Mouse (Mus musculus) kidney, postnatal 4 days (tissue): Measurements from ENCODE around the gene Rftn2.

ENCODE experiments used
- DNase-seq, 2 experiments: peaks; one replicate each; pipeline ENCODE4 v3.0.0; 2021; ENCODE audit warnings: mixed read lengths in 2 of 2

Gene Rftn2

GRCm38 (mm10) chr1:55210202-55210965 lies 16.2 kb downstream of the Rftn2 start:
- DNase-seq, result peak in 1 of 2 experiments; percentile 34

DNA sequence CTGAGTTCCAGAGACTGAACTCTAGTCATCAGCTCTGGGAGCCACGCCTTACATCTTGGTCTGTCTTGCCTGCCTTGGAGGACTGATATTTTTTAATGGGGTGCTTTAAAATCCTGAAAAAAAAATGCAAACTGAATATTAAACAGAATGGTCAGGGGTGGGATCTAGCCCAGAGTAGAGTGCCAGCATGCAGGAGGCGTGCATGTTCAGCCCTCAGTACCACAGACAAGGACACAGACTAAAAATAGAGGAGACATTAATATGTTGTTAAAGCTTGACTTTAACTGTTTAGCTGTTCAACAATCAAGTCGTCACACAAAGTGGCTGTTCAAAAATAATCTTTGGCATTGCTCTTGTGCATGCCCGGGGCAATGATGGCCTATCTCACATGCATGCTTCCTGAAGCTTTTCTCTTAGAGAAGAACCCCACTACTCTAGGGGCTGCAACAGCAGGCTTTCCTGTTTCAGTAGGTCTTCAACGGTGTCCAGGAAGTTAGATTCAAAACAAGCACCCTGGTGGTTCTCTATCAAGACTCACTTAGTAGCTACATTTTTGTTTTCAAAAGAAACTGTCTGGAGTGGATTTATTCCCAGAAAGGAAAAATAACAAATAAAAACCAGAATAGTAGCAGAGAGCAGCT lies 18.0 kb downstream of the Rftn2 start:
- no peak for DNase-seq

GRCm38 (mm10) chr1:55207561-55207960 lies 19.0 kb downstream of the Rftn2 start:
- DNase-seq, result no peak

- DNase-seq, result no peak
Measured at GRCm38 (mm10) chr1:55205808-55206327, 20.7 kb downstream of the Rftn2 start.

GRCm38 (mm10) chr1:55201850-55202752 lies 24.5 kb downstream of the Rftn2 start:
- peak; percentile 66 to 76 for DNase-seq

- no peak for DNase-seq
Measured at GRCm38 (mm10) chr1:55198719-55199118, 27.9 kb downstream of the Rftn2 start.

DNA sequence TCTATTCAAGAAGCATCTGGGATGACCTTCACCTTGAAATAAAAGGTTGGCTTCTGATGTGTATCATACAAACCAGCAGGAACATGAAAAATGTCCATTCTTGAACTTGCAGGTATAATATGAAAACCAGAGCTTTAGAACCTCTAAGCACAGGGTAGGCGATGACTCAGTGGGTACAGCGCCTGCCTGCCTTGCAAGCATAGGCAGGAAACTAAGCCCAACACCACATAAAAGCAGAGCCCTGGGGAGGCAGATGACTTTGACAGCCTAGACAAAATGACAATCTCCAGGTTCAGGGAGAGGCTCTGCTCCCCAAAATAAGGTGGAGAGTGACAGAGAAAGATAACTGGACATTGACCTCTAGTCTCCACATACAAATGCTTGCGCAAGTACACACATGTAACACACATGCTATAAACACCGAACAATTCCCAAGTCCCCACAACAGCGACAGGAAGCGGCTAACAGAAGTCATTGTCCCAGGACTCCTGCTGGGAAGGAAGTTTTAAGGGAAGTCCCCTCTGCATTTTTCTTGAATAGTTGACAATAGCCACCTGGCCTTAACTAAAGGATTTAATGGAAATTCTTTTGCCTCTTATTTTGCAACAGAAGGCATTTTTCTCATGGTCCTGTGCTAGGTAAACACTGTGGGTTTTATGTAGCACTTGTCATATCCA lies 30.1 kb downstream of the Rftn2 start:
- no peak for DNase-seq

GRCm38 (mm10) chr1:55195021-55195420 lies 31.6 kb downstream of the Rftn2 start:
- no peak for DNase-seq

GRCm38 (mm10) chr1:55194064-55194915 lies 32.3 kb downstream of the Rftn2 start:
- DNase-seq, result no peak

DNA sequence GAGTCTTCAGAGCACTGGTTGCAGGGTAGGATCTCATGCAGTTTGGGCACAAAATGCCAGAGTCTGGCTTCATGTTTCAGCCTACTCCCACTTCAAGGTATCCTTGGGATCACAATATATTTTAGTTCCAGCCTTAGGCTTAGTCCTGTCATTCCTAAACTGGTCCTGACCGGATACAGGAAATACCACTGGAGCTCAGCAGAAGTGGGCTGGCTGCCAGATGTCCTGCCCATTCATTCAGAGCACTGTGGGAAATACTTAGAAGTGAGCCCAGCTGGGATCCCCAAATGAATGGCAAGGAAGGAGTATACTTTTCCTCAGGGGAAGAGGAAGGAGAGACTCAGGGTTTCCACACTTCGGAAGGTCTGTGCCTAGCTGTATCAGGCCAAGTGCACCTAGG lies 33.3 kb downstream of the Rftn2 start:
- DNase-seq, result peak; percentile 82 to 88

- DNase-seq, result peak; percentile 41 to 51
Measured at GRCm38 (mm10) chr1:55192824-55193223, 33.8 kb downstream of the Rftn2 start.

- DNase-seq, result peak in 1 of 2 experiments; percentile 39
Measured at GRCm38 (mm10) chr1:55192015-55192414, 34.6 kb downstream of the Rftn2 start.

GRCm38 (mm10) chr1:55186592-55187210 lies 39.9 kb downstream of the Rftn2 start:
- DNase-seq, result no peak

DNA sequence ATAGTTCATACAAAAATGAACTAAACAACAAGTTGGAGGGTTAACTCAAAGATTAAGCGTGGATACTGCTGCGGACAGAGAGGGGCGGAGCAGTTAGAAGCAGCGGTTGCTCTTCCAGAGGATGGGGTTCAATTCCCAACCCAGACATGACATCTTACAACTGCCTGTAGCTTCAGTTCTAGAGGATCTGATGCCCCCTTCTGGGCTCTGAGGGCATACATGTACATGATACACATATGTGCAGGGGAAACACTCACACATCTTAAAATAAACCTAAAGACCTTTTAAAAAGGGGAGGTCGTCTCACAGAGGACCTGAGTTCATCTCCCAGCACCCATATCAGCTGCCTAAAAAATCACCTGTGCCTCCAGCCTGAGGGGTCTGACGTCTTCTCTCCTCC lies 40.9 kb downstream of the Rftn2 start:
- no peak for DNase-seq

DNA sequence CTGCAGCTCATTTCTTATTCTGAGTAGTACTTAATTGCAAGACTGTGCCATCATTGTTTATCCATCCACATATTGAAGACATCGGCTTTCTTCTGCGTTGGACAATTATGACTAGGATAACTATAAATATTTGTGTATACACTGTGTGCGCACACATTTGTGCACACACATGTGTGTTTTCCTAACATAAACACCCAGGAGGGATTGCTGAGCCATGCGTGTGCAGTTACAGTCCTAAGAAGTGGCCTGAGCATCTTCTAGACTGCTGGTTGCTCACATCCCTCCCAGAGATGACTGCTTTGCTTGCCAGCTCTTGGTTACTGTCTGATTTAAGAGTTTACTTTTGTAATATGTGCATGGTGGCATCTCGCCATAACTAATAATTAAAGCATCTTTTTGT lies 44.2 kb downstream of the Rftn2 start:
- no peak for DNase-seq

DNA sequence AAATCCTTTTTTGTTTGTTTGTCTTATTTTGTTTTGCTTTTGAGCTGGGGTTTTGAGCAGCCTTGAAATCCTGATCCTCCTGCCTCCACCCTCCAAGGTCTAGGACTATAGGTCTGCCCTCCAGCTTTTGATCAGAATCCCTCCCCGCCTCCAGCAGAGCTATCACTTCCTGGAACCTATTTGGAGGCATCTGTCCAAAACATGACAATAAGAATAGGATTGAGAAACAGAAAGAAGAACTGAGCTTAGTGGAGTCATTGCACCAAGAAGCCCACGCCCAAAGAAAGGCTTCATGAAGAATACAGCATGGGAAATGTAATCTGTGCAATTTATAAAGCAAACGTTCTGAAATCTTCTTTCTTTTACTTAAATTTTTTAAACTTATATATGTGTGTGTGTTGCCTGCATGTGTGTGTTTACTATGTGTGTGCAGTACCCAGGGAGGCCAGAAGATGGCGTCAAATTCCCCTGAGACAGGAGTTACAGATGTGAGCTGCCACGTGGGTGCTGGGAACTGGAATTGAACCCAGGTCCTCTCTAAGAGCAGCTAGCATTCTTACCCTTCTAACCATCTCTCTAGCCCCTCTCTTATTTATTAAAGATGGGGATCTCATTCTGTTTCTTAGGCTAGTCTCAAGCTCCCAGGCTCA lies 46.5 kb downstream of the Rftn2 start:
- no peak for DNase-seq

- no peak for DNase-seq
Measured at GRCm38 (mm10) chr1:55174558-55175034, 52.0 kb downstream of the Rftn2 start.

- no peak for DNase-seq
Measured at GRCm38 (mm10) chr1:55173720-55174557, 52.6 kb downstream of the Rftn2 start.
